Mouse (Mus musculus): ENCODE measurements around the gene Grin2a.
A peak's percentile ranks its signal among the peaks of the same experiment; 100 is the strongest.

The Grin2a gene

GRCm38 (mm10) chr16:9857758-9858157 is 137.6 kb downstream of the Grin2a start:
- DNase-seq: peak; percentile 62

GRCm38 (mm10) chr16:9851265-9851988 is 143.9 kb downstream of the Grin2a start:
- DNase-seq: peak; percentile 48

- DNase-seq: no peak
These were observed 153.9 kb downstream of the Grin2a start for GRCm38 (mm10) chr16:9841496-9841895.

- no peak for DNase-seq
These were observed 158.8 kb downstream of the Grin2a start for GRCm38 (mm10) chr16:9836542-9836941.

GRCm38 (mm10) chr16:9834236-9834635 is 161.1 kb downstream of the Grin2a start:
- DNase-seq: no peak

GRCm38 (mm10) chr16:9825110-9825483 is 170.3 kb downstream of the Grin2a start:
- no peak for DNase-seq

- DNase-seq: no peak
These were observed 170.8 kb downstream of the Grin2a start for GRCm38 (mm10) chr16:9824436-9825109.

GRCm38 (mm10) chr16:9823686-9824085 is 171.7 kb downstream of the Grin2a start:
- DNase-seq: no peak

GRCm38 (mm10) chr16:9819508-9819907 is 175.9 kb downstream of the Grin2a start:
- peak; percentile 85 for DNase-seq

GRCm38 (mm10) chr16:9801338-9801737 is 194.0 kb downstream of the Grin2a start:
- DNase-seq: peak; percentile 38

- DNase-seq: no peak
These were observed 195.1 kb downstream of the Grin2a start for GRCm38 (mm10) chr16:9800221-9800620.

- no peak for DNase-seq
These were observed 202.4 kb downstream of the Grin2a start for GRCm38 (mm10) chr16:9792976-9793375.

GRCm38 (mm10) chr16:9786261-9786660 is 209.1 kb downstream of the Grin2a start:
- DNase-seq: no peak

- DNase-seq: no peak
These were observed 209.5 kb downstream of the Grin2a start for GRCm38 (mm10) chr16:9785821-9786220.

- peak; percentile 44 for DNase-seq
These were observed 226.4 kb downstream of the Grin2a start for GRCm38 (mm10) chr16:9768981-9769380.

GRCm38 (mm10) chr16:9768356-9768755 is 227.0 kb downstream of the Grin2a start:
- DNase-seq: peak; percentile 87

GRCm38 (mm10) chr16:9767946-9768345 is 227.4 kb downstream of the Grin2a start:
- DNase-seq: no peak

GRCm38 (mm10) chr16:9764086-9764485 is 231.3 kb downstream of the Grin2a start:
- no peak for DNase-seq

- DNase-seq: no peak
These were observed 235.0 kb downstream of the Grin2a start for GRCm38 (mm10) chr16:9760347-9760746.

GRCm38 (mm10) chr16:9756849-9757248 is 238.5 kb downstream of the Grin2a start:
- DNase-seq: no peak

- DNase-seq: no peak
These were observed 241.3 kb downstream of the Grin2a start for GRCm38 (mm10) chr16:9754061-9754460.

- peak; percentile 91 for DNase-seq
These were observed 242.3 kb downstream of the Grin2a start for GRCm38 (mm10) chr16:9753045-9753444.

GRCm38 (mm10) chr16:9752600-9752999 is 242.8 kb downstream of the Grin2a start:
- no peak for DNase-seq

- peak; percentile 98 for DNase-seq
These were observed 244.3 kb downstream of the Grin2a start for GRCm38 (mm10) chr16:9751045-9751569.
